Mouse (Mus musculus): ENCODE measurements at regions not wholly inside any gene's neighbourhood (a gene's known extent, or its start where the extent isn't known, plus 50 kb on each side); places are given as distances from the start of the nearest gene placed in this dataset.

DNA sequence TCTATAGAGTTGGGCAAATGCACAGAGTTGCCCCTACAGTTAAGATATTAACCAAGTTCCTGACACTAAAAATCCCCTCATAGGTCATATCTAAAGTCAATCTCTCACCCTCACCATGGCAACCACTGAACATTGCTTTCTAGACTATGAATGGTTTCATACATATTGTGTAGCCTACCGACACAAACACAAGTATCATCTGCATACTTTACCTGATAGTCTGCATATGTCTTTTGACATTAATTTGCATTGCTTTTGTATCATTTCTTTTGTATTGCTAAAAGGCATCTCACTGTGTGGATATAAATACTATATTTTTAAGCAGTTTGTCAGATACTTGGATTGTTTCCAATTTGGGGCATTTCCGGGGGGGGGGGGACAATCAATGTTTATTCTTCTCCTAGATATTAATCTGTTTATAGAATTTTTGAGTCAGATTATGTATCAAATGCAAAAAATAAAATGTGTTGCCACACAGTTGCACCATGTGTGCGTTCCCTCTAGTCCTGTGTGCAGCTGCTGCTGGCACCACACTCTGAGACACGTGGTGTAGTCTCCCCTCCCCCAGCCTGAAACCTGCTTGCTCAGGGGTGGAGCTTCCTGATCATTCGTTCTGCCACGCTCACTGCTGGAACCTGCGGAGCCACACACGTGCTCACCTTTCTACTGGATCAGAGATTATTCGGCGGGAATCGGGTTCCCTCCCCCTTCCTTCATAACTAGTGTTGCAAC is 94.7 kb upstream of the Mapk10 start:
- DNase-seq = no peak

DNA sequence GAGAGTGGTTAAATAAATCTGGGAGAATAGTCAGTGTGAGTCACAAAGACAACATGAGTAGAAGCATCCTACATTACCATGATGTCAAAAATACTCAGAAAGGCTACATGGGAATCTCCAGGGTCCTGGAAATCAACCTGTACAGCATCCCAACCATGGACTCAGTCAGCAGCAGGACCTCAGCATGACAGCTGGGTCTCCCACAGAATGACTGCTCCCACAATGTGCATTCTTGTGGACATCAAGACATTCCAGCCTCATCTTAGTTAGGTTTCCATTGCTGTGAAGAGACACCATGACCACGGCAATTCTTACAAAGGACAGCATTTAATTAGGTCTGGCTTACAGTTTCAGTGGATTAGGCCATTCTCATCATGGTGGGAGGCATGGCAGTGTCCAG is 93.8 kb upstream of the Mapk10 start:
- no peak for DNase-seq

DNA sequence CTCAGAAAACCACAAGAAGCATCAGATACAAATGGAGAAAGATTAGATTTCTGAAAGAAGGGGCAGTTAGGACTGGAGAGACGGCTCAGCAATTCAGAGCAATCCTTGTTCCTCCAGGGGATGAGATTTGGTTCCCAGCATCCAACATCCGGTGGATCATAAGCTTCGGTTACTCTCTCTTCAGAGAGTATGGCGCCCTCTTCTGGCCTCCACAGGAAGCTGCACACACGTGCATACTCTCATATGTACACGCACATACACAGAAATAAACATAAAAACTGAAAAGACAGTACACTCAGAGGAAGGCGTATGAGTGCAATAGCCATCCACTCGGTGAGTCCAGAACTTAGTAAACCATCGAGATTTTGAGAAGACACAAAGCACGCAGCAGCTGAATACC is 91.6 kb upstream of the Mapk10 start:
- no peak for DNase-seq

DNA sequence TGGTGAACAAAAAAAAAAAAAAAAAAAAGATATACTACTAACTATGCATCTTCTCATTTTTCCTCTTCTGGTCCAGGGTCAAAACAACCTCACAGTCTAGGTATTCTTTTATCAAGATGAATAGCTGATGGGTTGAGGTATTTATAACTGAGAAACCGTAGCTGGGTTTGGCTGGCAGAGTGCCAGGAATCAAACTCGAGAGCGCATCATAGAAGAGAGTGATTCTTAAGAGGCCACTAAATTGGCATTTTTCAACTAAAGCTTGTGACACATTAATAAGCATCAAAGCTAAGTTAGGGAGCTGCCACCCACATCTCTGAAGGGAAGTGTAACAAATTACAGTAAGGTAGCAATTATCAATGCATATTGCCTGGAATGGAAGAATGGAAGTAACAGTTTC is 90.2 kb upstream of the Mapk10 start:
- no peak for DNase-seq

DNA sequence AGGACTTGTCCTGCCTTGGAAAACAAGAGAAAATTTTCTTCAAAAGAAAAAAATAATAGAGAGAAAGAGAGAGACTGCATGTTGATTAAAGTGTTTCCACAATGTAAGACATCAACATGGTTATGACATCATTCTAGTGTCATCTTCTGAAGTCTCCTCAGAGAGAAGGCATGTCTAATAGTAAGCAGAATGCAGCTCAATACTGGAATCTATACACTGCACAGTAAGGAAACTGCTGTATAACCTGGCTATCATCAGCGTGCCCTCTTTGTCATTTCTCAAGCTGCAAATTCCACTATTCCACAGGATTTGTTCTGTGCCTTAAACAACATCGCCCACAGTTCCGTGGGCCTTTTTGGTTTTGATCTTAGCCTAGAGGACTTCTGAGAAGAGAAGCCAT is 82.8 kb upstream of the Mapk10 start:
- no peak for DNase-seq

DNA sequence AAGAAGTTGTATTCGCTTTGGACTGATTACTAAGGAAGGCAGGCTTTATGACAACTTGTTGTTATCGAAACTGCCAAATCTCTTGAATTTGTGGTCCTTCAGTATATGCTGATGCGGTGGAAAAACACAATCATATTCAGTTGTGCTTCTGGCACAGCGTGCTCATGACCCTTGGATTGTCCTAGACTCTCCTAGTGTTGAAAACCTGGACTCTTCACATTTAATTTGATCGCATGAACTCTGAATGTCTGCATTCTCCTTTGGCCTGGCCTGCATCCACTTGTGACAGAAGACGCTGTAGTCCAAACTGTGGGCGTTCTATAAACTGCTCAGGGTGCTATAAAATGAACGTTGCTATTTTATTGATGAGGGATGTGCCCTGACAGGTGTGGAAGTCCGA is 80.6 kb upstream of the Mapk10 start:
- no peak for DNase-seq

DNA sequence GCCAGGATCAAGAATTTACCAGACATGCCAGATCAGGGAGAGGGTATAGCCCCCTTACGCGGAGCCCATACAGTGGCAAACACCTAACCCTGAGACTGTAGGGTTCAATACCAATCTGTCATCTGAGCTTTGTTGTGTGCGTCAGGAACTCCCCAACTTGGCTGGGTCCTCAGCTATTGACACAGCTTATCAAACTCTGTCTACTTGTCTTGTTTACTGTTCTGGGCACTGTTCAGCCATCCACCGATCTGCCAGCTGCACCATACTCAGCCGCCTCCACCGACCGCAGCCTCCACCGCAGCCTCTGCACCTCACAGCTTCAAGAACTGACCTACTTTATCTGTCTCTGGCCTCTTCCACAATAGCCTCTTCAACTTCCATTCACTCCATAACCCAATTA is 80.1 kb upstream of the Mapk10 start:
- DNase-seq = no peak

DNA sequence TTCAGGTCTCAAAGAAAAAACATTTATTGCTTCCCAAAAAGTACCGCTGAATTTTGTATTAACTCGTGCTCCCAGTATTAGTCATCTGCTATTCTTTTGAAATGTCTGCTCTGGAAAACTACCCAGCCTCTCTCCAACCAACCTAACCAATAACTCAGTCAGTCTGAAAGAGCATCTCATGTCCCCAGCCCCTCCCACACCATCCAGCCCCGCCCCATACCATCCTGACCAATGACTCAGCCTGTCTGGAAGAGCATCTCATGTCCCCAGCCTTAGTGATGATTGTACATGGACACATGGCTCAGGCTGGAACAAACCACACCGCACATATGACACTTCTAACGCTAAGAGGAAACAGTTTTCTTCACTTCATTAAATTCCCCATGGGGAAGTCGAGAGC is 58.1 kb upstream of the Mapk10 start:
- no peak for DNase-seq

DNA sequence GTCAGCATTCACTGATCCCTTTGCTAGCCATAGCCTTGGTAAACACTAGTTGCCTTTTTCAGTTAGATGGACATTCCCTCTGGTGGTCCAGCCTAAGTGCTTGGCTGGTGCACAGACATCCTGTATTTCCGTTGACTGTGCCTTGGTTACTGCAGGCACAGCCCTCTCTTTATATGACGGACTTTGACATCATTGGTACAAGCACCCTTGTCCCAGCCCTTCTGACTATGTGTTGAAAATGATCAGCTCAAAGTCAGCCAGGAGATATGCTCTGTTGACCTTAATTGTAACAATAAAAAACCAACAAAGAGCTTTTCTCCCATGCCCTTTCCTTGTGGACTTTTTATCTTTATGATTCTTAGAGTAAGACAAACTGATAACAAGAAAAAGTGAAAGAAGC is 53.8 kb upstream of the Mapk10 start:
- no peak for DNase-seq

DNA sequence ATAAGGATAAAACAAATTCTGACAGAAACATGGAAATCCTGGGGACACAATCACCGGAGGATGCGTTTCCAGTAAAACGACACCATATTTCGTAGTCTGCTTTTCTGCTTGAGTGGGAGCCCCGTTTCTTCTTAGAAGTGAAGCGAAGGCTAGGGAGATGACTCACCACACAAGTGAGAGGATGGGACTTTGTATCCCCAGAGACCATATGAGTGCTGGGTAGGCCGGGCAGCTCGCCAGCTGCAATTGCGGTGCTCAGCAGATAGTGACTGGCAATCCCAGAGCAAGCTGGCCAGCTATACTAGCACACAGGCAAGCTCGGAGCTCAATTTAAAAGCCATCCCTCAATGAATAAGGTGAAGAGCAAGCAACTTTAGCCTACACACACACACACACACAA is 50.3 kb upstream of the Mapk10 start:
- DNase-seq = no peak
